Mouse (Mus musculus): Measurements from ENCODE around the gene Rab3d.

DNA sequence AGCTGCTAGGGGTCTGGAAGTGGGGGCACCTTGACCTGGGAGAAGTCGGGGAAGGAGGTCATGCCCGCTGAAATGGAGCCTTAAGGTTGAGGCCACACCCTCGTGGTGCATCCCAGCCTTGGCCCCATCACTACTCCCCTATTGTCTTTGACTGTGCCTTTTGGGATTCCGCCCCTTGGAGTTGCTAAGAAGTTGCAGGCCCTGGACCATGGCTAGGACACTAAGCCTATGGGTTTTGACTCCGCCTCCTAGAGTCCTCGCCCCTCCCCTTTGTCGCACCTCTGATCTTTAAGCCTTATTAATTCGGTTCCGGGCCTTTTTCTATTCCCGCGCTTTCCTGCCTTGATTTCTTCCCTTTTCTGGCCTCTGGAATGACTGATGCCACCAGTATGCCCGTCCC is 25.6 kb upstream of the Rab3d start:
- TF ChIP-seq CTCF (IDR thresholded peaks at IDR 0.05; ENCODE audit: low read depth) (no peak), EP300 (IDR thresholded peaks at IDR 0.05; ENCODE audit: low read depth) (no peak)
